Mouse (Mus musculus): ENCODE data around the gene Rflnb.
"Not testable (repeated sequence)": the region's sequence is repeated elsewhere in the genome, so short reads cannot be mapped to it uniquely, and the experiment has no call there.

The Rflnb gene

DNA sequence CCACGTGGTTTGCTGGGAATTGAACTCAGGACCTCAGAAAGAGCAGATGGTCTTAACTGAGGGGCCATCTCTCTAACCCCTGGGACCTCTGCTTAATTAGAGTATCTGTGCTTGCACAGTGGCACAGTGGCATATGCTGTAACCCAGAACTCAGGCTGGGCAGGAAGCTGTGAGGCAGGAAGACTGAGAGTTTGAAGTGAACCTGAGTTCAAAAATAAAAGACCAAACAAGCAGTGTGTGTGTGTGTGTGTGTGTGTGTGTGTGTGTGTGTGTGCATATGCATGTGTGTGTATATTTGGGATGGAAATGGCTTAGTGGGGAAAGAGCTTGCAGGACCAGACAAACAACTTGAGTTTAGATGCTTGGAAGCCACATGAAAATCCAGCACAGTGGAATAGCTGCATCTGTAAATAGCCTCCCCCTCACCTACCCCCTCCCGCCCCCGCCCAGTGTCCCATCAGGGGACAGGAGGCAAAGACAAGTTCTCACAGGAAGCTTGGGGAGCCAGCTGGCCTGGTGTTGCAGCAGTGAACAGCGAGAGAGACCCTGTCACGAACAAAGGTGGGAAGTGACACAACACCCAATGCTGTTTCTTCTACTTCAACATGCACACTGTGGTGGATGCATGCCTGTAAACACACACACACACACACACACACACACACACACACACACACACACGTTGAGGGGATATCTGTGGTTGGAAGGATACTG, 10.2 kb upstream of the Rflnb start:
- no peak for DNase-seq (ENCODE audit: low read depth, low spot score)

DNA sequence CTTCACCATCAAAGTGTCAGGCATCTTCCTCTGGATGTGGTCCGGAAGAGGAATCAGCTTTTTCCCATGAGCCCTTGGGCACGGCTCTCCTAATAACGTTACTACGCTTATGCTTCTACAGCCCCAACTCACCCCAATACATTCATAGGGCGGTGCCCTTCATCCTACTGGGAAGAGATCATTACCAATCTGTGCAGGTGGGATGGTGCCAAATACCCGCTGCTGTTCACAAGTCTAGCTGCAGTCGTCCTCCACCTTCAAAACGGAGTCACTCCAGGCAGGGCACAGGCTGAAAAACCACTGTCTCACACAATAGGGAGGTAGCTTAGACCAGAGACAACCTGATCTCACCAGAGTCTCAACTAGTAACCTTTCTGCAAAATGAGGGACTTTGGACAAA, 7.6 kb upstream of the Rflnb start:
- peak; percentile 82 for DNase-seq (ENCODE audit: low read depth, low spot score)

DNA sequence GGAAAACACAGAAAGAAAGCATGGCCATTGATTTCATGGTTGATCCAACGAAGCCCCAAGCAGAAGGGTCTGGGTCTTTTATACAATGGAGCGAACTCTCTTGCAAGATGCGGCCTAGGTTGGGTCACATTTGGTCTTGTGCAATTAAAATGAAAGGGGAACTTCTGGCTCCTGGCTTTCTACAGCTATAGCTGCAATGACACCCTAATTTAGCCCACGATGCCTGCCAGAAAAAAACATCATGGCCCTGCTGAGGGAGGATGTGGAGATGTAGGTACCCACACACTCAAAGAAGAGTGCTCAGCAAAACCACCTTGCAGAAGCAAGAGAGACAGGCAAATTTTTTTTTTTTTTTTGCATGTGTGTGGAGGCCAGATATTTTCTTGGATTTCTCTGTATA, 6.3 kb upstream of the Rflnb start:
- peak; percentile 71 for DNase-seq (ENCODE audit: low read depth, low spot score)

DNA sequence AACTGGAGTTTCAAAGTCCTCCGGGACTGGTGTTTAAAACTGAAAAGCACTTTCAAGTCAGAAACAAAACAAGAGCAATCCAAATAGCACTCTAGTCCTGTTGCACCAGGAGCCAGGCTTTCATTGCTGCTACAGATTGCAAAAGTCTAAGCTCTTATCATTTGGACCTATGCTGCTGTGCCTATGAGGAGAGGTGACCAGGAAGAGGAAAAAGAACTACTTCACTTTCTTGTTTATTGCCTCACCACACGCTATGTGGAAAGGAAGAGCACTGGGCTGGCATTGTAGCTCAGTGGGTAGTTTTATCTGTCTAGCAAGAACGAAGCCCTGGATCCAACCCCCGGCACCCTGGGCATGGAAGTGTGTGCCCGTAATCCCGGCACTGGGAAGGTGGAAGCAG, 5.8 kb upstream of the Rflnb start:
- DNase-seq (ENCODE audit: low read depth, low spot score): no peak

DNA sequence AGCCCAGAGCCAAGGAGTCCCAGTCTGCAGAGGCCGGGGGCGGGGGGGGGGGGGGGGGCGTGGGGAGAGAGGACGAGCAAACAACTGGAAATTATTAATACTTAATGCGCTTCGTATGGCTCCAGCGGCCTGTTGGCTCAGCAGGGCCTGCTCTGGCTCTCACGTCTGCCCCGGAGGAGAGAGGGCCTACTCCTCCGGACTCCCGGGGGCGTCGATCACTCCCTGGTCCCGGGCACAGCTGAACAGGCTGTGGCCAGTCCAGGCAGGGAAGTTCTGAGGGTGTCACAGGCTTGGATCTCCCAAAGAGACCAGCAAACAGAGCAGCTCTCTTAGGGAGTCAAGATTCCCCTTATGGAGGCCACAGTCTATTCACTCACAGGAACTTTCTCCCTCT, 487 bp upstream of the Rflnb start:
- DNase-seq (ENCODE audit: low read depth, low spot score): no peak

DNA sequence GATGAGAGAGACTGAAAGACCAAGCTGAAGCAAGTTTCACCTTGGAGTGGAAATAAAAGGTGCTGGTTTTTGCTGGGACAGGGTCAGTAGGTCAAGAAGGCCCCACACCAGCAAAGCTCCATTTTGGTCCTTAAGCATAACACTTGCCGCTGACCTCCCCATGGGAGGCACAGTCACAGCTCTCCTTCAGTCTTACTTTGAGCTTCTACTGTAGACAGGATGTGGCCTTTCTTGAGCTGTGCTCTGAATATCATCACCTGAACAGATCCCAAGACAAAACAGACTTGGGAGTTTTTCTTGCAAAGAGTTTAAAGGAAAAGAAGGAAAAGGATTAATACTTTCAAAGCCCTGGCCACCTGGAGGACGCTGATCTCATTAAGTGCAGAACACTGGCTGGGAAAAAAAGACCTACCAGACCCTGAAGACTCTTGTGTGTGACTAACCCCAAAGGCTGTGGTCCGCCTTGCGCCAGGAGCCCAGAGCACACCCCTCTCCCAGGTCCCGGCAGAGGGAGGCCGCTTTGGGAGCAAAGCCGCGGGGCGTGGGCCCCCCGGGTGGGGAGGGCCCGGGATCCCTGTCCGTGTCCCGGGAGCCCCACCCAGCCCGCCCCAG, 949 bp downstream of the Rflnb start:
- DNase-seq (ENCODE audit: low read depth, low spot score): no peak

DNA sequence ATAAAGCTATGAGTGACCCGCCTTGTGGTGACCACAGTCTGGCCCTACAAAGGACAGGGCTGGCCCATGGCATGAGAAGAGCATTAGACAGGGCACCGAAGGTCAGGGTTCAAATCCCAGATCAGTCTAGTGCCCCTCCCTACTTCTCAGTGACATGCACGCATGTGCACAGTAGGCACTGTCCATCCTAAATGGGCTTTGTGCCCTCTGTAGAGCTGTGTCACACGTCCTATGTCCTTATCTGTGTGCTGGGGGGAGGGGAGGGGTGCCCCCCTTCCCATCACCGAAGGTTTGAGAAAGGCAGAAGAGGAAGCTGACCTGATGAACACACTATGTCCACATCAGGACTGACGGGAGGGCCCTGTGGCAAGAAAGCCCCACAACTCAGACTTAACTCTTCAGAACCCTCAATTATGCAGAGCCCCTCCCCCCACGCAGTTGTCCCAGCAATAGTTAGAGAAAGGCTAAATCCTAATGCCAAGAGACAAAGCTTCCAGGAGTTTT, 2.5 kb downstream of the Rflnb start:
- no peak for DNase-seq (ENCODE audit: low read depth, low spot score)

DNA sequence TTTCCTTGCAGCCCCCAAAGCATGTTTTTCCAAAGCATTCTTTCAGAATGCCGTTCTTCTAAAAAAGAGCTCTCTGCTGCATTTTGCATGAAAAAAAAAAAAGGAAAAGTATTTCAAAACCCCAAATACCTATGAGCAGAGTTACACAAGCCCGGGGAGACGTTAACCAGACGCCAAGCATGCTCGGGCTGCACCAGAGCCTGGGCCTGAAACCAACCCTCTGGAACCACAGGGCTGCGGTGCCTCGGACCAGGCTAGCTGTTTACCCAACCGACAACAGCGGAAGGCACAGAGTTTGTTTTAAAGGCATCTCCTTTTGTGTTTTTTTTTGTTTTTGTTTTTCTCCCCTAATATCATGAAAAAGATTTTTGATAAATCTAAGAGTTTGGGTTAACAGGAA, 6.7 kb downstream of the Rflnb start:
- no peak for DNase-seq (ENCODE audit: low read depth, low spot score)

DNA sequence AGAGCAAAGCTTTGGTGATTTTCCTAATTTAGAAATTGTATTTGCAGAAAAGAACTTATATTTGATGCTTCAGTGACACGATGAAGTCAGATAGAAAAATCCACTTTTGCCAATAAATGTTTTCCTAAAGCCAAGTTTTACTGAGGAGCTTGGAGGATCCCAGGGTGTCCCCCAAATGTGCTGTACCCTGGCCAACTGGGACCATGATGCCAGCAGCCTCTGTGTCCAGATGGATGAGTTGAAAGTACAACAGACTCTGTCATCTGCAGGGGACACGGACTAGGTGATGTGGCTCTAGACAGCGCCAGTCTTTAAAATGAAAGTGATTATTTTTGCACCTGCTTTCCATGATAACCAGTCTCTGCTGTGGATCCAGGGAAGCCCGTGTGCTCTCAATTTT, 7.7 kb downstream of the Rflnb start:
- DNase-seq (ENCODE audit: low read depth, low spot score): no peak

DNA sequence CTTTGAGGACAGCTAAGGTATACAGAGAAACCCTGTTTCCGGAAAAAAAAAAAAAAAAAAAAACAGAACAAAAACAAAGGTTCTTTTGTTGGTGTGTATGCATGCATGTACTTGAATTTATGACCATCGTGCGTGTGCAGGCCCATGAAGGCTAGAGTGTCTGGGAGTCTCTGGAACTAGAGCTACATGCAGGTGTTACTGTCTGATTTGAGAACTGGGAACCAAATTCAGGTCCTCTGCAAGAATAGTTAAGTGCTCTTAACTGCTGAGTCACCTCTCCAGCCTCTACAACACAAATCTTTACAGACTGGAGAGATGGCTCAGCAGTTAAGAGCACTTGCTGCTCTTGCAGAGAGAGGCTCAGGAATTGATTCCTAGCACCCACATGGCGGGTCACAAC, 11.8 kb downstream of the Rflnb start:
- DNase-seq (ENCODE audit: low read depth, low spot score): no peak

DNA sequence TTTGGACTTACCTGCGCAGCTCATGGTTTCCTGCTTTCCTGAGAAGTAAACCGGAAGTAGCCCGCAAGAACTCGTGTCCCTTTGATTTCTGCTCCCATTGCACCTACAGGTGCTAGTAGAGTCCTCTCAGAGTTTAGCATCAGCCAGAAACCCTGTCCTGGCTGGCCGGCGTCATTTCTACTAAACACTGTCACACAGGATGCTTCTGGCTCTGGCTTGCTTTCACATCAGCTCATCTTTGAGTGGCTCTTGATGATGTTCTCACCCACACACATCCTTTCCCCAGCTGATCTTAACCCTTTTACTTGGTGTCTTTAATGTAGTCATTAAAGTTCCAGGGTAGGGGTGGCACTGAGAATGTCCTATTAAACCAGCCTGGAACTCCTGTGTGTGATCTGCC, 12.3 kb downstream of the Rflnb start:
- DNase-seq (ENCODE audit: low read depth, low spot score): no peak

DNA sequence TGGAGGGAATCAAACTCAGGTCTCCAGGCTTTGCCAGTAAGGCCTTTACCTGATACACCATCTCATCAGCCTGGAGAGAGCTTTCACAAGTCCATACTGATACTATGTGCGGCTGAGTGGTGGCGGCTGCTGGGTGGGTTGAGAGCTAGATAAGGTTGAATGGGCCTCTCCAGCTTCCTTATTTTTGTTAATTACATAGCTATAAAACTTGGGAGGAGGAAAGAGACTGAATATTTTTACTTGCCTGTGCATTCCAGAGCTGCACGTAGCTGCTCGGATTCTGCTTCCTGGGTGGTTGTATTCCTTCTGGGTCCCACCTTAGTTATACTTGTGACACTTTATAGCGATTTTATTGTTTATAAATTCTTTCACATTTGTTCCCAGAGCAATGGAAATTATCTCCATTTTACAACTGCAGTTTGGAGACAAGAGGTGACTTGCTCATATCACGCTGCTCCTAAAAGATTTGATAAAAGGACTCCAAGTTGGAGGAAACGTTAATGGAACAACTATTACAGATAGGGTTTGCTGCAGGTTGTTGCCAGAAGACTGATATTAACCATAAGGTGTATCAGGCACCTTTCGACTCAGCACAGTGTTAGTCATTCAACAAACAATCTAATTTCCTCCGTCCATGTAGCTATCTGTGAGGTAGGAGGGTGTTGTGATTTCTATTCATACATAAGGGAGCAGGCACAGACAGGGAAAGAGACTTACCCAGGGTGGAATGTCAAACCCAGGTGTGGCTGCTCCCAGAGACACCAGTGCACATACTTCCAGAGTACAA, 16.6 kb downstream of the Rflnb start:
- DNase-seq (ENCODE audit: low read depth, low spot score): no peak

DNA sequence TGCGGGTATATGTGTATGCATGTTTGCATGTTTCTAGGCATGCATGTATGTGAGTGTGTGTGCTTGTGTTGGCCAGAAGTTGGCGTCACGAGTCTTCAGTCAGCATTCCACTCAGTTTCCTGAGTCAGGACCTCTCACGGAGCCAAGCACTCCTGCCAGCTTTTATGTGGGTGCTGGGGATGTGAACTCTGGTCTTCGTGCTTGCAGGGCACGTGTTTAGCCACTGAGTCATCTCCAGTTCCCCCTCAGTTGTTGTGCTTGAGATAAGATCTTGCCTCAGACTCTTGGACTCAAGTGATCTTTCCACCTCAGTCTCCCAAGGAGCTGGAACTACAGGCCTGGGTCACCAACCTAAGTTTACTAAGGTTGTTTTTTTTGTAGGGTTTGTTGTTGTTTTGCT, 18.5 kb downstream of the Rflnb start:
- DNase-seq (ENCODE audit: low read depth, low spot score): no peak

DNA sequence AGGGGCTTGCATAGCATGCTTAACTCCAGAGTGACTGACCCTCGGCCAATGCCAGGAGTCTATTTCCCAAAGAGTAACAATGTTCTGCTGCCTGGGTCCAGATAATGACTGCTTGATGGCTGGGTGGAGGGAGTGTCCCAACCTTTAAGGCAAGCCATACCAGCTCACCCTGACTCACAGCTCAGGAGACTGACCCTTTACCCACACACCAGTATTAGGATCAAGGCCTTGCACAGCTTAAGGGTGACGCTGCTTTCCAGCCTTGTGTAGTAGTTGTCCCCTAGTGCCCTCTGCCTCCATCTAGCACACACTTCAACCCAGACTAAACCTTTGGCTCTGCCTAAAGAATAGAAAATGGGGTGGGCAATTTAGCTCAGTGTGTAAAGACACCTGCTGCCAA, 19.4 kb downstream of the Rflnb start:
- no peak for DNase-seq (ENCODE audit: low read depth, low spot score)

DNA sequence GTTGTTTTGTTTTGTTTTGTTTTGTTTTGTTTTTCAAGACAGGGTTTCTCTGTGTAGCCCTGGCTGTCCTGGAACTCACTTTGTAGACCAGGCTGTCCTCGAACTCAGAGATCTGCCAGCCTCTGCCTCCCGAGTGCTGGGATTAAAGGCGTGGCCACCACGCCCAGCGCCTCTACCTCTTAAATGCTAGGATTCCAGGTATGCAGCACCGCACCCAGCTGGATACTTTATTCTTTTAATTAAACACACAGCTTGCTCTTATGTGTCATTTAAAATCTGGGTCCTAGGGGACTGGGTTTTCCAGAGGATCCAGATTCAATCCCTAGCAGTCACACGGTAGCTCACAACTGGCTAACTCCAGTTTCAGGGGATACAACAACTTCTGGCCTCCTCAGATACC, 23.3 kb downstream of the Rflnb start:
- DNase-seq (ENCODE audit: low read depth, low spot score): not testable (repeated sequence)

DNA sequence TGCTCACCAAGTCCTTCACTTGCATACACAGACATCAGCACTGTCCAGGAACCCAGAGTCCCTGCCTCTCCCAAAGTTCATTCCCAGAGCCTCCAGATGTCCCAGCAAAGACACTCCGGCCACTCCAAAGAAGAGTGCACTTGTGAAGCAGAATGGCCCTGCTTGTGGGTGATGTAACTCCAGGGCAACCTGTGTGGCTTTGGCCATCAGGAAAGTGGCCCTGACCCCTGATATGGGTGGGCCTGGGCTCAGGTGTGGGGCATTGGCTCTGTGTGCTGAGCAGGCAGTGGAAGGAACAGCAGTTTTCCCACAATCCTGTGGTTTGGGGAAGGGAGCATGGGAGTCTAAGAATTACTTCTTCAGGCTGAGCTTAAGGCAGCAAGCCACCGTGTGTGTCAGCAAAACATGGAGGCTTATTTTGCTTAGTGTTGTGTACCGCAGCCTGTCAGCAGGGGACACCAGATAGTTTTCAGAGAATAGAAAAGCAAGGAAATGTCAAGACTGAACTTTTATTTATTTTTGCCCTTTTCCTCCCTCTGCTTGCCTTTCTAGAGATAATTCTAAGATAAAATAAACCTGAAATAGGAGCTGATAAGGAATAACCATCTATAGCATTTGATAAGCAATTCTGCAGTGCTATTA, 26.2 kb downstream of the Rflnb start:
- DNase-seq (ENCODE audit: low read depth, low spot score): peak; percentile 45

DNA sequence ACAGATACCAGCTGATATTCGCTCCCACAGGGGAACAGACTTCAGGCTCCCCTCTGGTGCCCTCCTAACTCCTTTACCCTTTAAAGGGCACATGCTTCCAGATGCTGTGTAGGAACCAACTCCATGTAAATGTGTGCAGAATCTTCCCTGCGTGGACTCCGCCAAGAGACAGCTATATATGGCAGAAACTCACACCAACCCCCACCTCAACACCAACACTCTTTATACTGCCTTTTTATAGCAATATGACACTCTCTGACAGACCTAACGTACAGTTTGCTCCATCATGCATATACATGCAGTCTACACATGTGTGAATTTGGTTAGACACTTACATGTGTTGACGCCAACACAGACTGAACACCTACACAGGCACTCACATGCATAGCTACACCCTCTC, 26.9 kb downstream of the Rflnb start:
- DNase-seq (ENCODE audit: low read depth, low spot score): peak; percentile 59

DNA sequence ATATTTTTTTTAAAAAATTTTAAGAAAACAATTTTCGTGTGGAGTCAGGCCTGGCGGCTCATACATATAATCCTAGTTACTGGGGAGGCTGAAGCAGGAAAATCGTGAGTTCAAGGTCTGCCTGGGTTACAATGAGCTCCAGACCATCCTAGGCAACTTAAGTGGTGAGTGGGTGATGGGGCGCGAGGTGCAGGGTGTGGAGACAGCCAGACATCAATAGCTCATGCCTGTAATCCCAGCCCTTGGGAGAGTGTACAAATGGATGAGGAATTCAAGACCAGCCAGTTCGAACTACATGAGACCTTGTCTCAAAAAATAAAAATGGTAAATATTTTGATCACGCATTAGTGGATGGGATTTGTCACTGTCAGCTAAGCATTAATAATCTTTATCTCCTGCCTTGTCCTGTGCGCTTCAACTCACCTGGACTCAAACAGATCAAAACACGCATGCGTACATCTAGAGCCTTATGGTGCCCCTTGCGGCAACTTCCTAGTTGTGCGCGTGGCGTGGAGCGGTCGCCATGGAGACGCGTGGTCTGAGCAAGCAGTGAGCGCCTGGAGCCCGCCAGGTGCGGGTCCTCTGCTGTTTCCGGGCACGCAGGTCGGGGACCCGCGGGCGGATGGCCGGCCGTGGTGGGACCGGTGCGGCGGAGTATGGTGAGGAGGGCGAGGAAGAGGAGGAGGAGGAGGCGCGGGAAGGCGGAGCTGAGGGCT, 28.0 kb downstream of the Rflnb start, which contains the start of gene 1700016K19Rik:
Gene 1700016K19Rik, plus strand, starts transcription at position 473 of the 716 bp plus-strand sequence.
- DNase-seq (ENCODE audit: low read depth, low spot score): peak; percentile 93

DNA sequence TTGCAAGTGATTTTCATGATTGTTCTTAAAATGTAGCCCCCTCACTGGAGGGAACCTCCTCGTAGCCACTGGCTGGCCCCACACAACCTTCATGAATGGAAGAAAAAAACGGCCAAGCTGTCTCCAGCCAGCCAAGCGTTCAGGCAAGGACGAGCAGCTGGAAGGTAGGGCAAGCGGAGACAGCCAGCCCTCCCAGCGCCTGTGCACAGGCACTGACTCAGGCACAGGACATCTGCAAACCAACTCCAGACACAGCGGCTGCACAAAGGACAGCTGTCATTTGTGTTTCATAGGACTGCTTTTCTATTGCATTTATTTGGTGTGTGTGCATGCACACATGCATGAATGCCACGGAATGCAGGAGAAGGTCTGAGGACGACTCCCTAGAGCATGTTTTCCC, 33.2 kb downstream of the Rflnb start:
- DNase-seq (ENCODE audit: low read depth, low spot score): peak; percentile 8

DNA sequence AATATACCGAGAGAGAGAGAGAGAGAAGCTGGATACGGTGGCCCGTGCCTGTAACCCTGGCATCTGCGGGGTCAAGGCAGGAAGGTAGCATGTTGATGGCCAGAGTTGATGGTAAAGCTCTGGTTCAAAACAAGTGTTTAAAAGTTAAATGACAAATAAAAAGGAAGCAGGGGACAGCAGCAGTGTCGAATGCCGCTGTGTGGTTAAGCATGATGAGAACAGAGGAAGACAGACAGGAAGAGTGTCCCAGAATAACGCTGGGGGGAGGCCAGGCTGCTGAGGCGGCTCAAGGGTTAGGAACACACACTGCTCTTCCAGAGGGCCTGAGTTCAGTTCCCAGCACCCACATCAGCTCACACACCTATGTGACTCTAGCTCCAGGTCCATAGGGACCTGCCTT, 35.1 kb downstream of the Rflnb start:
- DNase-seq (ENCODE audit: low read depth, low spot score): no peak

DNA sequence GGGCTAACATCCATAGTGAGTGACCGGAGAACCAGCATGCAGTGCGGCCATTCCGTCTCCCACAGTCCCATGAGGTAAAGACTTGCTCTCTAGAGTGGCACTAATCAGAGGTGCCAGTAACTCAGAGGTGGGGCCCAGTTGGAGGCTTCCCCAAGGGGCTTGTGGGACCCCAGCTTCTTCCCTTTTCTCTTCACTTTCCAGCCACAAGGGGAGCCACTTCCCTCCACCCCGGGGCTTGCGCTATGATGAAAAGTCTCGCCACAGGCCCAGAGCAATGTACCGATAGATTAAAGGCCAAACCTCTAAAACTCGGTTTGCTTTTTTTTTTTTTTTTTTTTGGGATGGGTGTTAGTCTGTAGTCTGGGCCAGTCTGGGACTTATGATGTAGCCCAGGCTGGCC, 35.7 kb downstream of the Rflnb start:
- DNase-seq (ENCODE audit: low read depth, low spot score): no peak
